ENCODE assay signal across 8 mouse cellular contexts in the genomic region with DNA sequence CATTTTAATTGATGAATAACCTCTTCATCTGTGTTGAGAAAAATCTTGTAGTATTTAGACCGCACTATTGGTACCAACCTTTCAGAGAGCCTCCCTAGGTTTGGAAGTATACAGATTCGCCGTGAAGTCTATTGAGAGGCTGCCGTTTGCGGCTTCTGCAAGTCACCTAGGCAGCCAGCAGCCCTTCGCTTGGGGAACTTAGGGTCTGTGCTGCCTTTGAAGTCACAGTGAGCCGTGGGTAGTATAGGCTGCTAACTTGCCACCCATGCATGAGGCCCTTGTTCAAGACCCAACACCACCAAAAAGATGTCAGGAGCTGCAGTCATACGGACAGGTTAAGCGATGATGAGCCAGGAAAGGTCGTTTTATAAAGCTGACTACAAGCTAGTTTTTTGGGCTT. TPM values are rescaled to one million over a fixed set of nuclear protein-coding genes. Genes with fewer than 3 reads are reported as not detected.
DNase-seq lines count a peak whose midpoint lies in the region; ATAC-seq lines count a peak whose summit lies in the region.

No protein-coding gene starts in this region.

- 81% methylated on average over 10 of the region's 10 CpGs for WGBS in kidney, embryonic 16.5 days
- 87% methylated on average over 10 of the region's 10 CpGs for WGBS in embryonic facial prominence, embryonic 14.5 days
- 83% methylated on average over 10 of the region's 10 CpGs for WGBS in intestine, embryonic 14.5 days
- WGBS in neural tube, embryonic 15.5 days = 86% methylated on average over 10 of the region's 10 CpGs

- H3K4me1 ChIP-seq in kidney, embryonic 16.5 days (ENCODE audit: insufficient read depth, low read length) = peaks cover 22% of the 10 kb centered on the region
- peaks cover 12% of the 10 kb centered on the region for H3K4me1 ChIP-seq in embryonic facial prominence, embryonic 14.5 days (ENCODE audit: control insufficient read depth, insufficient read depth, low read length)
- H3K4me1 ChIP-seq in intestine, embryonic 14.5 days (replicated peaks; ENCODE audit: control insufficient read depth, insufficient read depth, low read length) = peaks cover 12% of the 10 kb centered on the region
- peaks cover 30% of the 10 kb centered on the region for H3K4me1 ChIP-seq in neural tube, embryonic 15.5 days

- H3K4me3 ChIP-seq in kidney, embryonic 16.5 days (ENCODE audit: low read length) = peak overlapping the region; percentile 92; the same call in 1 of the 2 replicates
- 0 out of 2 replicates have a peak overlapping the region, but pooled peaks have one; percentile 3 for H3K4me3 ChIP-seq in embryonic facial prominence, embryonic 14.5 days (ENCODE audit: low read depth, low read length)
- H3K4me3 ChIP-seq in intestine, embryonic 14.5 days (ENCODE audit: low read depth, low read length) = no peak overlapping the region
- peak overlapping the region; percentile 91; the same call in 1 of the 2 replicates for H3K4me3 ChIP-seq in neural tube, embryonic 15.5 days (replicated peaks)

- intact Hi-C loops in left cerebral cortex, postnatal 10 days (cut with DNase I) = no loop called here

- no peak for DNase-seq in kidney, postnatal 4 days
- DNase-seq in embryonic facial prominence, embryonic 14.5 days (ENCODE audit: low spot score) = no peak
- no peak for DNase-seq in intestine, embryonic 14.5 days (ENCODE audit: low spot score)
- no peak for DNase-seq in left cerebral cortex, postnatal 10 days (ENCODE audit: extremely low spot score in 1 of 2, low spot score in 2 of 2)
- DNase-seq in c-Kit-positive CD71-positive TER-119-positive erythroid progenitor cells, embryonic 14.5 days (ENCODE audit: low spot score) = no peak
- DNase-seq in cerebellum, adult 9-11 months = no peak

- no peak overlapping the region for H3K9ac ChIP-seq in kidney, embryonic 16.5 days (replicated peaks; ENCODE audit: low read length)
- no peak overlapping the region for H3K9ac ChIP-seq in embryonic facial prominence, embryonic 14.5 days (ENCODE audit: low read depth, low read length)
- H3K9ac ChIP-seq in intestine, embryonic 14.5 days (ENCODE audit: low read length) = no peak overlapping the region
- H3K9ac ChIP-seq in neural tube, embryonic 15.5 days (replicated peaks) = no peak overlapping the region

- H3K9me3 ChIP-seq in kidney, embryonic 16.5 days (ENCODE audit: low read length) = no peaks in the 10 kb centered on the region; the same call in 1 of the 2 replicates
- H3K9me3 ChIP-seq in embryonic facial prominence, embryonic 14.5 days (ENCODE audit: control insufficient read depth, low read length) = 0 out of 2 replicates have a peak, but pooled peaks cover 4% of the 10 kb centered on the region
- H3K9me3 ChIP-seq in intestine, embryonic 14.5 days (ENCODE audit: control insufficient read depth, low read length) = no peaks in the 10 kb centered on the region
- H3K9me3 ChIP-seq in neural tube, embryonic 15.5 days (replicated peaks) = no peaks in the 10 kb centered on the region

- H3K27ac ChIP-seq in kidney, embryonic 16.5 days (ENCODE audit: low read length) = no peak overlapping the region
- H3K27ac ChIP-seq in embryonic facial prominence, embryonic 14.5 days (replicated peaks; ENCODE audit: low read depth, low read length) = no peak overlapping the region
- H3K27ac ChIP-seq in intestine, embryonic 14.5 days (ENCODE audit: low read depth) = no peak overlapping the region
- no peak overlapping the region for H3K27ac ChIP-seq in neural tube, embryonic 15.5 days (replicated peaks)

- ATAC-seq in kidney, embryonic 16.5 days (ENCODE audit: low FRiP score, low TSS enrichment) = no peak
- ATAC-seq in embryonic facial prominence, embryonic 14.5 days (ENCODE audit: low read depth) = no peak
- ATAC-seq in intestine, embryonic 14.5 days (replicated peaks; ENCODE audit: low FRiP score, low TSS enrichment, low read depth) = no peak
- ATAC-seq in neural tube, embryonic 15.5 days (ENCODE audit: low FRiP score) = no peak

- 0 out of 2 replicates have a peak, but pooled peaks cover 6% of the 10 kb centered on the region for H3K36me3 ChIP-seq in kidney, embryonic 16.5 days (ENCODE audit: insufficient read depth, low read length)
- H3K36me3 ChIP-seq in embryonic facial prominence, embryonic 14.5 days (ENCODE audit: control insufficient read depth, insufficient read depth, low read length) = 0 out of 2 replicates have a peak, but pooled peaks cover 14% of the 10 kb centered on the region
- H3K36me3 ChIP-seq in intestine, embryonic 14.5 days (ENCODE audit: control insufficient read depth, insufficient read depth, low read length) = no peaks in the 10 kb centered on the region
- H3K36me3 ChIP-seq in neural tube, embryonic 15.5 days = 0 out of 2 replicates have a peak, but pooled peaks cover 4% of the 10 kb centered on the region

- no peaks in the 10 kb centered on the region for H3K27me3 ChIP-seq in kidney, embryonic 16.5 days (ENCODE audit: insufficient read depth, low read length)
- H3K27me3 ChIP-seq in embryonic facial prominence, embryonic 14.5 days (replicated peaks; ENCODE audit: control insufficient read depth, insufficient read depth, low read length) = no peaks in the 10 kb centered on the region
- no peaks in the 10 kb centered on the region for H3K27me3 ChIP-seq in intestine, embryonic 14.5 days (replicated peaks; ENCODE audit: control insufficient read depth, insufficient read depth, low read length)
- no peaks in the 10 kb centered on the region for H3K27me3 ChIP-seq in neural tube, embryonic 15.5 days (replicated peaks)

- 0 out of 2 replicates have a peak overlapping the region, but pooled peaks have one; percentile 98 for H3K4me2 ChIP-seq in kidney, embryonic 16.5 days (replicated peaks; ENCODE audit: low read depth, low read length)
- peak overlapping the region; percentile 99; the same call in 1 of the 2 replicates for H3K4me2 ChIP-seq in embryonic facial prominence, embryonic 14.5 days (ENCODE audit: low read depth, low read length)
- peak overlapping the region; percentile 98; the same call in 1 of the 2 replicates for H3K4me2 ChIP-seq in intestine, embryonic 14.5 days (ENCODE audit: low read length)
- peak overlapping the region; percentile 94 for H3K4me2 ChIP-seq in neural tube, embryonic 15.5 days

RNA-seq across cellular contexts. Expression of gene Pptc7, which starts 2.0 kb away (rescaled TPM):
- 8.6 TPM in 2 replicates for polyA plus RNA-seq in kidney, embryonic 16.5 days (2015; fragmentation: Nextera tagmentation; extraction: Ambion mirVana)
- polyA plus RNA-seq in embryonic facial prominence, embryonic 14.5 days (2014; fragmentation: Nextera tagmentation; extraction: Ambion mirVana) = 7.9 and 8.1 TPM in 2 replicates
- 10.2 and 10.8 TPM in 2 replicates for polyA plus RNA-seq in intestine, embryonic 14.5 days (2014; fragmentation: Nextera tagmentation; extraction: Ambion mirVana)
- polyA plus RNA-seq in neural tube, embryonic 15.5 days (2015; fragmentation: Nextera tagmentation; extraction: Ambion mirVana) = 8.7 and 9.3 TPM in 2 replicates
- 10 to 100 TPM; 22.8 to 24.1 TPM for total RNA-seq in left cerebral cortex, postnatal 10 days (2021)

RNA-seq across cellular contexts. Expression of gene Tctn1, which starts 21.9 kb away (rescaled TPM):
- polyA plus RNA-seq in kidney, embryonic 16.5 days (2015; fragmentation: Nextera tagmentation; extraction: Ambion mirVana) = 7.9 and 8.0 TPM in 2 replicates
- 5.1 and 7.3 TPM in 2 replicates for polyA plus RNA-seq in embryonic facial prominence, embryonic 14.5 days (2014; fragmentation: Nextera tagmentation; extraction: Ambion mirVana)
- polyA plus RNA-seq in intestine, embryonic 14.5 days (2014; fragmentation: Nextera tagmentation; extraction: Ambion mirVana) = 4.2 and 4.4 TPM in 2 replicates
- 5.8 and 6.0 TPM in 2 replicates for polyA plus RNA-seq in neural tube, embryonic 15.5 days (2015; fragmentation: Nextera tagmentation; extraction: Ambion mirVana)
- total RNA-seq in left cerebral cortex, postnatal 10 days (2021) = 10 to 100 TPM; 13.1 to 15.6 TPM
